19 mouse cellular contexts compared by ENCODE assay signal in the genomic region with DNA sequence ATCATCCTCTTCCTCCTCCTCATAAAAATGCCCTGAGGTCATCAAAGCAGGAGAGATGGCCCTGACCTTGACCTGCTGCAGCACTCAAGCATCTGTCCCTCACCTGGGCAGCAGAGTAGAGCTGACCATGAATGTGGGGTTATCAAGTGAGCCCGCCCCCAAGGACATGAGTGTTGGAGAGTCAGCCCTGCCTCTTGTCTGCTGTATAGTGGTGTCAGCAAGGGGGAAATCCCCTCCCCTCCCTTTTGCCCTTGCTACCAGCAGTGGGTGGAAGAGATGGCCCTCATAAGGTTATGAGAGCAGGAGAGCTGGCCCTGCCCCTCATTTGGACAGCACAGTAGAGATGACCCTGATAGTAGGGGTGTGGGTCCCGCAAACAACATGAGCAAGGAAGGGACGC. TPM values are rescaled to one million over a fixed set of nuclear protein-coding genes. Genes with fewer than 3 reads are reported as not detected.
A peak's percentile ranks its signal among the peaks of the same experiment; 100 is the strongest.
DNase-seq lines count a peak whose midpoint lies in the region; ATAC-seq and TF ChIP-seq lines count a peak whose summit lies in the region.
"Had no signal": no experiment of that assay in that cellular context is flagged by ENCODE, and none has a peak within 500 bp of the region (broad histone marks: within the 10 kb centered on the region; RNA-seq: fewer than 3 reads in every experiment).

No protein-coding gene starts in this region.

- no peak for TF ChIP-seq CTCF in liver, postnatal 0 days (IDR thresholded peaks at IDR 0.05; ENCODE audit: low read depth)

- 0 out of 2 replicates have a peak, but pooled peaks cover 3% of the 10 kb centered on the region for H3K36me3 ChIP-seq in heart, embryonic 12.5 days
- no peaks in the 10 kb centered on the region for H3K36me3 ChIP-seq in liver, embryonic 13.5 days
- H3K36me3 ChIP-seq in liver, postnatal 0 days (replicated peaks; ENCODE audit: insufficient read depth, low read length), result no peaks in the 10 kb centered on the region
- H3K36me3 ChIP-seq: heart, embryonic 15.5 days; neural tube, embryonic 13.5 days had no signal

- 76% methylated on average over 3 of the region's 3 CpGs for WGBS in heart, embryonic 12.5 days
- WGBS in liver, embryonic 13.5 days (ENCODE audit: insufficient replicate concordance), result 61% methylated on average over 3 of the region's 3 CpGs
- WGBS in liver, postnatal 0 days (ENCODE audit: insufficient replicate concordance), result 62% methylated on average over 3 of the region's 3 CpGs

- no peak for TF ChIP-seq EP300 in liver, postnatal 0 days (IDR thresholded peaks at IDR 0.05; ENCODE audit: low read depth)

- H3K27me3 ChIP-seq in heart, embryonic 12.5 days (replicated peaks), result no peaks in the 10 kb centered on the region
- H3K27me3 ChIP-seq in liver, embryonic 13.5 days, result no peaks in the 10 kb centered on the region
- no peaks in the 10 kb centered on the region for H3K27me3 ChIP-seq in liver, postnatal 0 days (ENCODE audit: insufficient read depth, low read length)
- H3K27me3 ChIP-seq: embryonic facial prominence, embryonic 15.5 days; heart, embryonic 15.5 days; limb, embryonic 13.5 days; neural tube, embryonic 13.5 days; Patski had no signal

- 0 out of 2 replicates have a peak, but pooled peaks have one; percentile 33 for ATAC-seq in heart, embryonic 12.5 days (ENCODE audit: insufficient number of reproducible peaks, low FRiP score)
- ATAC-seq in liver, embryonic 13.5 days (ENCODE audit: low read depth), result peak; percentile 18; the same call in 1 of the 2 replicates
- no peak for ATAC-seq in liver, postnatal 0 days
- peak; percentile 37; the same call in 1 of the 2 replicates for ATAC-seq in megakaryocyte-erythroid progenitor cell, adult 5-6 weeks (replicated peaks; ENCODE audit: low FRiP score, low TSS enrichment, poor library complexity, severe bottlenecking)
- no peak for ATAC-seq in activated CD4-positive, CD25-positive, alpha-beta regulatory T cell, adult 4 months
- ATAC-seq: forebrain, postnatal 0 days; hindbrain, embryonic 16.5 days; intestine, postnatal 0 days; Patski had no signal

- no peak overlapping the region for H3K4me3 ChIP-seq in heart, embryonic 12.5 days
- H3K4me3 ChIP-seq in liver, embryonic 13.5 days (replicated peaks), result no peak overlapping the region
- H3K4me3 ChIP-seq in liver, postnatal 0 days (ENCODE audit: low read depth, low read length), result no peak overlapping the region
- H3K4me3 ChIP-seq: embryonic facial prominence, embryonic 15.5 days; heart, embryonic 15.5 days; limb, embryonic 13.5 days; midbrain, embryonic 10.5 days; neural tube, embryonic 13.5 days had no signal

- no peak overlapping the region for H3K4me2 ChIP-seq in heart, embryonic 12.5 days
- no peak overlapping the region for H3K4me2 ChIP-seq in liver, embryonic 13.5 days
- no peak overlapping the region for H3K4me2 ChIP-seq in liver, postnatal 0 days (ENCODE audit: low read depth, low read length)
- H3K4me2 ChIP-seq: embryonic facial prominence, embryonic 15.5 days; heart, embryonic 15.5 days; limb, embryonic 13.5 days; neural tube, embryonic 13.5 days had no signal

- H3K9ac ChIP-seq in heart, embryonic 12.5 days, result no peak overlapping the region
- H3K9ac ChIP-seq in liver, embryonic 13.5 days, result no peak overlapping the region
- H3K9ac ChIP-seq in liver, postnatal 0 days (replicated peaks), result no peak overlapping the region
- H3K9ac ChIP-seq: embryonic facial prominence, embryonic 15.5 days; forebrain, postnatal 0 days; heart, embryonic 15.5 days; limb, embryonic 13.5 days; neural tube, embryonic 13.5 days had no signal

- H3K27ac ChIP-seq in heart, embryonic 12.5 days (ENCODE audit: poor library complexity, severe bottlenecking), result no peak overlapping the region
- H3K27ac ChIP-seq in liver, embryonic 13.5 days, result no peak overlapping the region
- no peak overlapping the region for H3K27ac ChIP-seq in liver, postnatal 0 days (ENCODE audit: low read depth)
- H3K27ac ChIP-seq: embryonic facial prominence, embryonic 15.5 days; heart, embryonic 15.5 days; limb, embryonic 13.5 days; midbrain, embryonic 10.5 days; neural tube, embryonic 13.5 days had no signal

- DNase-seq in heart, postnatal 10 days, result no peak
- no peak for DNase-seq in liver, embryonic 13.5 days
- DNase-seq in liver, postnatal 0 days, result no peak
- DNase-seq in adrenal gland, postnatal 10 days, result peak; percentile 27
- DNase-seq: cerebellum, adult 11-12 months; cerebellum, postnatal 14 days; forebrain, postnatal 0 days; right cerebral cortex, adult 18-20 months had no signal

- H3K9me3 ChIP-seq in heart, embryonic 12.5 days (replicated peaks), result no peaks in the 10 kb centered on the region
- H3K9me3 ChIP-seq in liver, embryonic 13.5 days (replicated peaks), result no peaks in the 10 kb centered on the region
- H3K9me3 ChIP-seq in liver, postnatal 0 days (ENCODE audit: low read length), result no peaks in the 10 kb centered on the region
- H3K9me3 ChIP-seq: embryonic facial prominence, embryonic 15.5 days; heart, embryonic 15.5 days; limb, embryonic 13.5 days; midbrain, embryonic 10.5 days; neural tube, embryonic 13.5 days had no signal

- intact Hi-C loops in heart, postnatal 10 days (cut with DNase I), result no loop called here

- H3K4me1 ChIP-seq in heart, embryonic 12.5 days (replicated peaks), result peaks cover 35% of the 10 kb centered on the region
- H3K4me1 ChIP-seq in liver, embryonic 13.5 days (replicated peaks), result peaks cover 15% of the 10 kb centered on the region
- peaks cover 10% of the 10 kb centered on the region for H3K4me1 ChIP-seq in liver, postnatal 0 days (ENCODE audit: insufficient read depth)
- H3K4me1 ChIP-seq: midbrain, embryonic 10.5 days had no signal

RNA-seq across cellular contexts. Expression of a gene that starts 10.5 kb away (rescaled TPM):
- polyA plus RNA-seq in heart, embryonic 12.5 days (2016; fragmentation: Nextera tagmentation; extraction: Ambion mirVana), result 21.2 and 21.5 TPM in 2 replicates
- total RNA-seq in heart, postnatal 10 days (2021), result 10 to 100 TPM; 30.4 to 35.0 TPM
- 4.0 and 4.4 TPM in 2 replicates for polyA plus RNA-seq in liver, embryonic 13.5 days (2015; fragmentation: Nextera tagmentation; extraction: Ambion mirVana)
- polyA plus RNA-seq in liver, postnatal 0 days (2015; fragmentation: Nextera tagmentation; extraction: Ambion mirVana), result 2.9 and 4.4 TPM in 2 replicates
- total RNA-seq in adrenal gland, postnatal 10 days (2021), result 10 to 100 TPM; 33.1 to 47.3 TPM
- 38.7 and 57.2 TPM in 2 replicates for total RNA-seq in megakaryocyte-erythroid progenitor cell, adult 5-6 weeks (2014; fragmentation: Nextera tagmentation)
- 41.2 and 56.1 TPM in 2 replicates for total RNA-seq in megakaryocyte-erythroid progenitor cell, adult 5-6 weeks (2017)
- 10 to 100 TPM; 17.4 to 17.6 TPM for polyA plus RNA-seq in activated CD4-positive, CD25-positive, alpha-beta regulatory T cell, adult 4 months (2017; shearing (Covaris generic))

Comparison
In these comparisons a context has a peak if more than half of its experiments do, and no peak if none do; other contexts are left out.
1. ATAC-seq: peak in heart, embryonic 12.5 days (single experiment), liver, embryonic 13.5 days (single experiment) and megakaryocyte-erythroid progenitor cell, adult 5-6 weeks (single experiment); none in liver, postnatal 0 days (single experiment) and activated CD4-positive, CD25-positive, alpha-beta regulatory T cell, adult 4 months (single experiment).